Mouse (Mus musculus) small intestine, adult 2 months (tissue): ENCODE data around the gene Mfng.

ENCODE experiments used
- CTCF ChIP-seq: fragments of 200-500 bp; IDR thresholded peaks from 2 replicates; pipeline ENCODE4 v1.5.1; 2012; ENCODE audit warnings: low read depth, mild to moderate bottlenecking, control low read depth, inconsistent platforms, low read length, moderate library complexity, mixed read lengths; ENCODE audit not compliant: insufficient replicate concordance, insufficient read length; ENCODE audit errors: extremely low read depth
- POLR2A ChIP-seq: fragments of 200-500 bp; IDR thresholded peaks from 2 replicates; pipeline ENCODE4 v1.6.1; 2012; ENCODE audit warnings: low read depth, mild to moderate bottlenecking, control low read depth, inconsistent platforms, low read length, moderate library complexity

GRCm38 (mm10) chr15:78712335-78713258 lies 60.7 kb downstream of the Mfng start:
- TF ChIP-seq CTCF (no peak), POLR2A (no peak)
